Mouse (Mus musculus): Measurements from ENCODE around the gene Lekr1. TPM values are rescaled to one million over a fixed set of nuclear protein-coding genes. Genes with fewer than 3 reads are reported as not detected.

Gene Lekr1
- polyA plus RNA-seq, 1 experiment, result 0.32 TPM

DNA sequence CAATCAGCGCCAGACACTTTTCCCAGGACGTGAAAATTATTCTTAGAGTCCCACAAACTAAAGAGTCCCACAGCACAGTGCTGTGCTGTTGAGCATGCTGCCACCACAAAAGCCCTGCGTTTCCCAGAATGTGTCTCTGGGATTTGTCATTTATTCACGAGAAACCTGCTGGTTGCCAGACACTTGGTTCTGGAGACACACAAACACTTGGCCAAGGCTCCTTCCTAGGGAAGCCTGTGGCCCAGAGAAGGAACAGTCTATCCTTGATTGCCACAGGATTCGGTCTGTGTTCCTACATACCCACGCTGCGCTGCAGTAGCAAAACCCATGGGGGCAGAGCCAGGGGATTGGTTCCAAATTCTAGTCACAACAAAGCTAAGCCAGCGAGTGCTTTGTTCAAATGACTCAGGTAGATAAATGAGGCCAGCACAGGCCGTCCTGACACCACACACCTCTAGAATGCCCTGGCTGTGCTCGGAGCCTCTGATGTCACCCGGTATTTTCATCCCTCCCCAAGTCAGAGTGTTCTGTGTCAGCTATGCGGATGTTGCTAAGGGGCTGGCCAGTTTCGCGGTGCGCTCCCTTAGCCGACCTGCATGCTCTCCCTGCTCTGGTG is 197.8 kb downstream of the Lekr1 start:
- WGBS, result 64% methylated on average over 16 of the region's 16 CpGs
- no peak for TF ChIP-seq CTCF (IDR thresholded peaks at IDR 0.05; ENCODE audit: extremely low read depth, insufficient read length, insufficient replicate concordance, low read depth, low read length)
- no peak for TF ChIP-seq POLR2A (IDR thresholded peaks at IDR 0.05; ENCODE audit: low read depth, low read length)
- no peaks in the 10 kb centered on the region; the same call in 1 of the 2 replicates for H3K4me1 ChIP-seq (ENCODE audit: control insufficient read depth, insufficient read depth, insufficient read length, low read length)

DNA sequence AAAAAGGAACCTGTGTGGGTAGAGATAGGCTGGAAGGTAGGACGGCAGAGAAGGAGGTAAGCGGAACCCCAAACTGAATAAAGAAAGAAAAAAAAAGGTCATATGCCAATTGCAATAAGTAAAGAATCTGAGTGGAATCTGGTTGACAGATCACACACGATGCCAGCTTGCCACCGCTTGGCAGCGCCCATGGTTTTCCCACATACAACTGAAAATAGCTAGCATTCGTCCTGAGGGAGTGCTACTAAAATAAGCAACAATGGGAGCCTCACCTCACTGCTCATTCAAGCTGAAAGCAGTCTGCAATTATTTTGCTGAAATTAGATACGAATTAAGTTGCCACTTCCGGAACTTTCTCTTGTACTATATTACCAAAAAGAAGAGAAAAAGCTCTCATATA is 202.9 kb downstream of the Lekr1 start:
- TF ChIP-seq POLR2A (IDR thresholded peaks at IDR 0.05; ENCODE audit: low read depth, low read length) (no peak), CTCF (IDR thresholded peaks at IDR 0.05; ENCODE audit: extremely low read depth, insufficient read length, insufficient replicate concordance, low read depth, low read length) (no peak)
- WGBS, result 91% methylated on average over 8 of the region's 8 CpGs
- no peaks in the 10 kb centered on the region for H3K27me3 ChIP-seq (ENCODE audit: control insufficient read depth, insufficient read depth, low read length)
- no peak overlapping the region for H3K4me3 ChIP-seq (ENCODE audit: low read depth, low read length)
- H3K4me1 ChIP-seq (ENCODE audit: control insufficient read depth, insufficient read depth, insufficient read length, low read length), result no peaks in the 10 kb centered on the region; the same call in 1 of the 2 replicates
- no peaks in the 10 kb centered on the region for H3K36me3 ChIP-seq (ENCODE audit: control insufficient read depth, insufficient read depth, low read length)
- H3K27ac ChIP-seq (ENCODE audit: insufficient read depth, low read depth, low read length), result no peak overlapping the region

More for the DNA sequence above, 197.8 kb downstream of the Lekr1 start:
- Histone ChIP-seq H3K36me3 (ENCODE audit: control insufficient read depth, insufficient read depth, low read length) (no peaks in the 10 kb centered on the region), H3K27ac (ENCODE audit: insufficient read depth, low read depth, low read length) (no peak overlapping the region), H3K4me3 (ENCODE audit: low read depth, low read length) (no peak overlapping the region), H3K27me3 (ENCODE audit: control insufficient read depth, insufficient read depth, low read length) (no peaks in the 10 kb centered on the region)

DNA sequence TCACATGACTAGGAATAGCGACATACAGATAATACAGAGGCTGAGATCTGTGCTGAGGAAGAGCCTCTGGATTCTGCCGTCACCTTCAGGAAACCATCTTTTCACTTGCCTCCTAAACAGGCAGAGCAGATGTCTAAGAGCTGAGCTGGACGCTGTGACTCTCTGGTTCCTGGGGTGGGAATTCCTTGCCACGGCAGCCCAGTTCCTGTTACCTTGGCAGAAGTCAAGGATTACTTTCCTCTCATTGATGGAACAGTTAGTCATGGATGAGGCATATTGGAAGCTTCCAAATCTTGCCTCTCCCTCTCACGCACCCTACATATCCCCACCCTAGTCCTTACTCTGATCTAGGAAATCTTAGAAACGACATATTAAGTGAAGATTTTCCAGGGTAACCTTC is 203.7 kb downstream of the Lekr1 start:
- WGBS, result 84% methylated on average over 6 of the region's 6 CpGs
- no peaks in the 10 kb centered on the region for H3K4me1 ChIP-seq (ENCODE audit: control insufficient read depth, insufficient read depth, insufficient read length, low read length)
- no peaks in the 10 kb centered on the region for H3K27me3 ChIP-seq (ENCODE audit: control insufficient read depth, insufficient read depth, low read length)
- no peaks in the 10 kb centered on the region for H3K36me3 ChIP-seq (ENCODE audit: control insufficient read depth, insufficient read depth, low read length)
- no peak for TF ChIP-seq CTCF (IDR thresholded peaks at IDR 0.05; ENCODE audit: extremely low read depth, insufficient read length, insufficient replicate concordance, low read depth, low read length)
- TF ChIP-seq POLR2A (IDR thresholded peaks at IDR 0.05; ENCODE audit: low read depth, low read length), result no peak
- H3K4me3 ChIP-seq (ENCODE audit: low read depth, low read length), result no peak overlapping the region
- H3K27ac ChIP-seq (ENCODE audit: insufficient read depth, low read depth, low read length), result no peak overlapping the region

DNA sequence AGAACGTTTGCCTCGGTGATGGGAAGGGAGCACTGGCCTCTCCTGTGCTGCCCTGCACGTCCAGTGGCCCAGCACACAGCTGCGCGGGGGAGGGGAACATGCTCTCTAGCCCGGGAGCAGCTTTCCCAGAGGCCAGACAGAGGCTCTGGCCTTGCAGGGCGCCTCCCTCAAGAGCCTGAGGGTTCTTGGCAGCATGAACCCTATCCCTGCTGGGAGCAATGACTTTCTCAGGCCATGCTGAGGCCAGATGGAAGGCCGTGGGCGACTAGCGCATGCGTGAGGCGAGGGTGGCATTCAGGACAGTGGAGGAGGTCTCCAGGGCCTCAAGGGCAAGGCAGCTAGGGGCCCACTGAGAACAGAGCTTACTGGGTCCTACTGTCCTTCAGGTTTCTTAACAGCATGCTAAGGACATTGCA is 205.2 kb downstream of the Lekr1 start:
- Histone ChIP-seq H3K27ac (ENCODE audit: insufficient read depth, low read depth, low read length) (no peak overlapping the region), H3K4me3 (ENCODE audit: low read depth, low read length) (no peak overlapping the region), H3K27me3 (ENCODE audit: control insufficient read depth, insufficient read depth, low read length) (no peaks in the 10 kb centered on the region), H3K4me1 (ENCODE audit: control insufficient read depth, insufficient read depth, insufficient read length, low read length) (no peaks in the 10 kb centered on the region), H3K36me3 (ENCODE audit: control insufficient read depth, insufficient read depth, low read length) (no peaks in the 10 kb centered on the region)
- TF ChIP-seq POLR2A (IDR thresholded peaks at IDR 0.05; ENCODE audit: low read depth, low read length) (no peak), CTCF (IDR thresholded peaks at IDR 0.05; ENCODE audit: extremely low read depth, insufficient read length, insufficient replicate concordance, low read depth, low read length) (no peak)
- WGBS, result 50% methylated on average over 12 of the region's 12 CpGs

DNA sequence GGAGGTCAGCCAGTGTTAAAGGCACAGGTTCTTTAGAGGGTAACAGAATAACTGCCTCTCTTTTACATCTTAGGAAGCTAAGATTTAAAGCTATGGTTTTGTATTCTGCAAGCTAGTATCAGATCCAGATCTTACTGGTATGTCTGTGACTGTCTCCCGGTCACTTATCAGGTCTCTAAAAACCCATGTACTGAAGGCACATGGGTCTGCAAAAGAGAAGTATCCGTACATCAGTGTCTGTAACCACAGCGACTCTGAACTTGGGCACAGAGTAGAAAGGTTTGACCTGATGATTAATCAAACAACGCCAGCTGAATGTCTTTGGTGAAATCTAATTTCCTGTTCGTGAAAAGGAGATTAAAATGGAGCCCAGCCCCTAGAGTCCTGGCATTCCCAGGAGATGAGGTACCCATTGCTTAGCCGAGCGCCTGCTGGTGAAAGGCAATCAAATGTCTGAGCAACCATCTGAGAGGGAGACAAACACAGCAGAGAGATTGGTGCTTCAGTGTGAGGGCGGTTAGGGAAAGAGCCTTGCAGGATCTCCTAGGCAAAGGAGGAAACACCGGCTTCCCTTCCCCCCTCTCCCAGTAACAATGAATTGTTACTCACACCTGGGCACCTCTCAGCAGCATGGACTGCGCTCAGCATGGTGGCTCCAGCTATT is 205.7 kb downstream of the Lekr1 start:
- TF ChIP-seq POLR2A (IDR thresholded peaks at IDR 0.05; ENCODE audit: low read depth, low read length) (no peak), CTCF (IDR thresholded peaks at IDR 0.05; ENCODE audit: extremely low read depth, insufficient read length, insufficient replicate concordance, low read depth, low read length) (no peak)
- H3K27me3 ChIP-seq (ENCODE audit: control insufficient read depth, insufficient read depth, low read length), result no peaks in the 10 kb centered on the region
- H3K4me3 ChIP-seq (ENCODE audit: low read depth, low read length), result no peak overlapping the region
- no peak overlapping the region for H3K27ac ChIP-seq (ENCODE audit: insufficient read depth, low read depth, low read length)
- no peaks in the 10 kb centered on the region for H3K4me1 ChIP-seq (ENCODE audit: control insufficient read depth, insufficient read depth, insufficient read length, low read length)
- H3K36me3 ChIP-seq (ENCODE audit: control insufficient read depth, insufficient read depth, low read length), result no peaks in the 10 kb centered on the region
- 57% methylated on average over 10 of the region's 10 CpGs for WGBS

DNA sequence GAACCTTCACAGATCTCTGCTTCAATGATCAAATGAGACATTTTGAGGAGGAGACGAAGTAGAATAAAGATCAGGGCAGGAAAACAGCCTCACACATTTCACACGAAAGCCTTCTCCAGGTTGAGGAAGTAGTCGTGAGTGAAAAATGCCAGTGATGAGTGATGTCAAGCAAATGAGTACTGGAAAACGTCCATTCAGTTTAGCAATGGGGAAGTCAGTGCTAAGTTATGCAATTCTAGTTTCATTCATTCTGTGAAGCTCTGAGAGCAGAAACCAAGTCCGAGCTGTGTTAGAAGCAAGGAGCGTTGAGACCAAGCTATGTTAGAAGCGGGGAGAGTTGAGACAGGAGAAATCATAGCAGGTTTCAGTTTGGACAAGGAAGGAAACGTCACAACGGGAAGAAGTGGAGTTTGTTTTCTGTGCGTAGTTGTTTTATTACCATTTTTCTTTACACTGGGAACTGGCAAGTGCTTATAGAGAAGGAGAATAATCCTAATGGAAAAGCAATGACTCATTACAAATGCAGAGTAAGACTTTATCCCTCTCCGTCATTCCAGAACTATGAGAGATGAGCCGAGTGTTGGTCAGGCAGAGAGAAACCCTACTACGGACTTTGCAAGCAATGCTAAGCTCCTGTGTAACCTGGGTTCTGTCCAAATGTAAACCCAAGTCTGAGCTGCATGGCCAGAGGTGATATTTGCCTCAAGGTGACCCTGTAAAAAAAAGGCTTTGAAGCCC is 207.2 kb downstream of the Lekr1 start:
- Histone ChIP-seq H3K27ac (ENCODE audit: insufficient read depth, low read depth, low read length) (no peak overlapping the region), H3K27me3 (ENCODE audit: control insufficient read depth, insufficient read depth, low read length) (no peaks in the 10 kb centered on the region), H3K36me3 (ENCODE audit: control insufficient read depth, insufficient read depth, low read length) (no peaks in the 10 kb centered on the region), H3K4me1 (ENCODE audit: control insufficient read depth, insufficient read depth, insufficient read length, low read length) (no peaks in the 10 kb centered on the region), H3K4me3 (ENCODE audit: low read depth, low read length) (no peak overlapping the region)
- 45% methylated on average over 13 of the region's 13 CpGs for WGBS
- TF ChIP-seq CTCF (IDR thresholded peaks at IDR 0.05; ENCODE audit: extremely low read depth, insufficient read length, insufficient replicate concordance, low read depth, low read length), result no peak
- no peak for TF ChIP-seq POLR2A (IDR thresholded peaks at IDR 0.05; ENCODE audit: low read depth, low read length)

Other genes starting within 250 kb of the Lekr1 start
- gene Tiparp, start 137.8 kb upstream of the Lekr1 start, polyA plus RNA-seq (2012; rRNA removed), result 1.3 and 4.2 TPM in 2 replicates

Data from small intestine, adult 2 months (tissue).